Mouse (Mus musculus) cerebellum, adult (tissue): ENCODE data around the gene Tbc1d10a.

Experiments
- ATAC-seq: cut with Nextera tagmentation; 2 replicates; pipeline ENCODE4 v1.9.2; 2017; ENCODE audit warnings: mild to moderate bottlenecking, moderate library complexity, mixed read lengths; ENCODE audit not compliant: insufficient number of reproducible peaks, low FRiP score, low TSS enrichment

The Tbc1d10a gene

DNA sequence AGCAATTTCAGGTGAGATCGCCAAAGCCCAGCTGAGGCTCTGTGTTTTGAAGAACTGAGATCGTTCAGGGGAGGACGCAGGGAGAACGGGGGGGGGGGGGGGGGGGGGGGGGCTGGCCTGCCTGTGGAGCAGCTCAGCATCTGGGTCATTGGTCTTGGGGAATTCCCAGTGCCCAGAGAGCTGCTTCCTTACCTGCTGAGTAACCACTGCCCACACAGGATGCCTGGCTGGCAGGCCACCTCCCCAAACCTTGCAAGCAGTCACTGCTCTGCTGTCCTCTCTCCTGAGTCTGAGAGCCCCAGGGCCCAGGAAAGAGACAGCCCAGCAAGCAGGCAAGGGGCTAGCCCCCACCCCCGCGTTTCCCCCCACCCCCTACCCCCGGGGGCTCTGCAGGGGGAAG, 76.3 kb downstream of the Tbc1d10a start:
- no peak for ATAC-seq

DNA sequence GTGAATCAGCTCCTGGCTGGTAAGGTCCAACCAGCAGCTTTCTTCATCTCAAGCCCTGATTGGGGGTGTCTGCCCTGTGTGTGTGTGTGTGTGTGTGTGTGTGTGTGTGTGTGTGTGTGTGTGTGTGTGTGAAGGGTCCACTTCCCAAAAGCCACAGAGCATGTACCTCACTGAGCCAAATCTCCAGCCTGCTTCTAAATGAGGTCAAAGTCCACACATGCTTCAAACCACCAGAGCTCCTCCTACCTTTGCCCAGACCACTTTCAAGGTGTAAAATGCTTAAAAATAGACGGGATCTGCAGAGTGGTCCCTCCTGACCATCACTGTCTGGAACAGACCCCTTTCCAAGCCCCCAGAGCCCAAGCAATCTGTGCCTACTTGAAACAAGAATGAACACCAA, 76.7 kb downstream of the Tbc1d10a start:
- ATAC-seq: no peak

DNA sequence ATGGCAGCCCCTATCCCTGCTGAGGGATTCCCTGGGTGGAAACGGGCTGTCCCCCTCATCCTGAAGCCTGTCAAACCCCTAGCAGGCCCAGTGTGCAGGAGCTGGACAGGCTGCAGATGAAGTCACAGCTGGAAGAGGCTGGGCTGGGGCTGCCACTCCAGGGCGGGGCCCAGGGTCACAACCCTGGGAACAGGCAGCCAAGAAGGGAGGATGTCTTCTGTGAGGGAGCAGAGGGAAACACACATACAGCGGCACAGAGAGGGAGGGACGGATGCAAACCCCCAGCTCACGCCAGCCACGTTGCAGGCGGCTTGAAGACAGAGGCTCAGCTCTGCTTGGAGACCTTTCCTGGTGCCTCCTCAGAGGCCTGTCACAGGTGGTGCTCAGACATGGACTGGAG, 77.5 kb downstream of the Tbc1d10a start:
- no peak for ATAC-seq
